Mouse (Mus musculus): ENCODE data around the gene Bcl2l11. TPM values are rescaled to one million over a fixed set of nuclear protein-coding genes. Genes with fewer than 3 reads are reported as not detected.

Gene Bcl2l11
- polyA plus RNA-seq, 1 experiment from 2014 or later = 25.0 TPM

GRCm38 (mm10) chr2:128153551-128153910 lies 27.7 kb downstream of the Bcl2l11 start:
- no peak for DNase-seq (ENCODE audit: low spot score)
- Histone ChIP-seq H3K4me1 (peaks cover 28% of the 10 kb centered on the region), H3K9me3 (replicated peaks) (no peaks in the 10 kb centered on the region), H3K4me3 (no peak overlapping the region), H3K36me3 (peaks cover 97% of the 10 kb centered on the region), H3K27ac (replicated peaks) (no peak overlapping the region), H3K27me3 (ENCODE audit: low read depth, poor library complexity, severe bottlenecking) (no peaks in the 10 kb centered on the region)
- WGBS = 81% methylated on average over 11 of the region's 11 CpGs

- Histone ChIP-seq H3K36me3 (peaks cover 97% of the 10 kb centered on the region), H3K27me3 (ENCODE audit: low read depth, poor library complexity, severe bottlenecking) (no peaks in the 10 kb centered on the region), H3K4me3 (no peak overlapping the region), H3K27ac (replicated peaks) (peak overlapping the region; percentile 34; the same call in 1 of the 2 replicates), H3K4me1 (peaks cover 28% of the 10 kb centered on the region), H3K9me3 (replicated peaks) (no peaks in the 10 kb centered on the region)
- 97% methylated on average over 13 of the region's 13 CpGs for WGBS
- DNase-seq (ENCODE audit: low spot score) = no peak
These were observed 29.7 kb downstream of the Bcl2l11 start for GRCm38 (mm10) chr2:128155412-128156066.

GRCm38 (mm10) chr2:128156067-128156462 lies 30.2 kb downstream of the Bcl2l11 start:
- peak overlapping the region; percentile 34 for H3K27ac ChIP-seq (replicated peaks)
- 89% methylated on average over 5 of the region's 5 CpGs for WGBS
- no peak for DNase-seq (ENCODE audit: low spot score)

GRCm38 (mm10) chr2:128156557-128157412 lies 30.9 kb downstream of the Bcl2l11 start:
- DNase-seq (ENCODE audit: low spot score) = no peak
- WGBS = 87% methylated on average over 12 of the region's 12 CpGs
- Histone ChIP-seq H3K4me3 (no peak overlapping the region), H3K27me3 (ENCODE audit: low read depth, poor library complexity, severe bottlenecking) (no peaks in the 10 kb centered on the region), H3K36me3 (peaks cover 93% of the 10 kb centered on the region), H3K9me3 (replicated peaks) (no peaks in the 10 kb centered on the region), H3K4me1 (peaks cover 28% of the 10 kb centered on the region), H3K27ac (replicated peaks) (peak overlapping the region; percentile 34)

More at GRCm38 (mm10) chr2:128156067-128156462, 30.2 kb downstream of the Bcl2l11 start:
- Histone ChIP-seq H3K36me3 (peaks cover 94% of the 10 kb centered on the region), H3K4me3 (no peak overlapping the region), H3K27me3 (ENCODE audit: low read depth, poor library complexity, severe bottlenecking) (no peaks in the 10 kb centered on the region), H3K9me3 (replicated peaks) (no peaks in the 10 kb centered on the region), H3K4me1 (peaks cover 28% of the 10 kb centered on the region)

GRCm38 (mm10) chr2:128158734-128159410 lies 33.0 kb downstream of the Bcl2l11 start:
- 83% methylated on average over 17 of the region's 17 CpGs for WGBS
- DNase-seq (ENCODE audit: low spot score) = no peak
- no peak overlapping the region for H3K4me3 ChIP-seq
- H3K36me3 ChIP-seq = peaks cover 78% of the 10 kb centered on the region
- H3K27ac ChIP-seq (replicated peaks) = no peak overlapping the region
- H3K27me3 ChIP-seq (ENCODE audit: low read depth, poor library complexity, severe bottlenecking) = no peaks in the 10 kb centered on the region
- no peaks in the 10 kb centered on the region for H3K9me3 ChIP-seq (replicated peaks)
- peaks cover 22% of the 10 kb centered on the region for H3K4me1 ChIP-seq

GRCm38 (mm10) chr2:128159619-128160125 lies 33.8 kb downstream of the Bcl2l11 start:
- no peak for DNase-seq (ENCODE audit: low spot score)
- Histone ChIP-seq H3K27me3 (ENCODE audit: low read depth, poor library complexity, severe bottlenecking) (no peaks in the 10 kb centered on the region), H3K27ac (replicated peaks) (no peak overlapping the region), H3K4me3 (no peak overlapping the region), H3K36me3 (peaks cover 72% of the 10 kb centered on the region), H3K9me3 (replicated peaks) (no peaks in the 10 kb centered on the region), H3K4me1 (peaks cover 22% of the 10 kb centered on the region)
- 85% methylated on average over 7 of the region's 7 CpGs for WGBS

GRCm38 (mm10) chr2:128163177-128163576 lies 37.3 kb downstream of the Bcl2l11 start:
- peaks cover 37% of the 10 kb centered on the region for H3K36me3 ChIP-seq
- H3K9me3 ChIP-seq (replicated peaks) = no peaks in the 10 kb centered on the region
- no peak overlapping the region for H3K27ac ChIP-seq (replicated peaks)
- WGBS = 88% methylated on average over 8 of the region's 8 CpGs
- H3K4me3 ChIP-seq = no peak overlapping the region
- peaks cover 7% of the 10 kb centered on the region for H3K4me1 ChIP-seq
- no peaks in the 10 kb centered on the region for H3K27me3 ChIP-seq (ENCODE audit: low read depth, poor library complexity, severe bottlenecking)
- no peak for DNase-seq (ENCODE audit: low spot score)

GRCm38 (mm10) chr2:128166623-128167423 lies 41.0 kb downstream of the Bcl2l11 start:
- 74% methylated on average over 13 of the region's 13 CpGs for WGBS
- Histone ChIP-seq H3K36me3 (peaks cover 4% of the 10 kb centered on the region), H3K4me3 (no peak overlapping the region), H3K9me3 (replicated peaks) (no peaks in the 10 kb centered on the region), H3K27ac (replicated peaks) (0 out of 2 replicates have a peak overlapping the region, but pooled peaks have one; percentile 42), H3K27me3 (ENCODE audit: low read depth, poor library complexity, severe bottlenecking) (no peaks in the 10 kb centered on the region), H3K4me1 (peaks cover 7% of the 10 kb centered on the region)
- no peak for DNase-seq (ENCODE audit: low spot score)

- WGBS = 93% methylated on average over 12 of the region's 12 CpGs
These were observed 42.1 kb downstream of the Bcl2l11 start for GRCm38 (mm10) chr2:128167930-128168329.

GRCm38 (mm10) chr2:128169486-128169885 lies 43.6 kb downstream of the Bcl2l11 start:
- Histone ChIP-seq H3K27me3 (ENCODE audit: low read depth, poor library complexity, severe bottlenecking) (no peaks in the 10 kb centered on the region), H3K9me3 (replicated peaks) (no peaks in the 10 kb centered on the region), H3K27ac (replicated peaks) (no peak overlapping the region), H3K4me3 (no peak overlapping the region), H3K4me1 (peaks cover 15% of the 10 kb centered on the region), H3K36me3 (no peaks in the 10 kb centered on the region)
- no peak for DNase-seq (ENCODE audit: low spot score)
- WGBS = 86% methylated on average over 5 of the region's 5 CpGs

More at GRCm38 (mm10) chr2:128167930-128168329, 42.1 kb downstream of the Bcl2l11 start:
- Histone ChIP-seq H3K27ac (replicated peaks) (no peak overlapping the region), H3K27me3 (ENCODE audit: low read depth, poor library complexity, severe bottlenecking) (no peaks in the 10 kb centered on the region), H3K4me3 (no peak overlapping the region), H3K36me3 (no peaks in the 10 kb centered on the region), H3K4me1 (peaks cover 7% of the 10 kb centered on the region), H3K9me3 (replicated peaks) (no peaks in the 10 kb centered on the region)
- DNase-seq (ENCODE audit: low spot score) = no peak

GRCm38 (mm10) chr2:128169972-128170371 lies 44.1 kb downstream of the Bcl2l11 start:
- no peaks in the 10 kb centered on the region for H3K9me3 ChIP-seq (replicated peaks)
- H3K27ac ChIP-seq (replicated peaks) = no peak overlapping the region
- 92% methylated on average over 11 of the region's 11 CpGs for WGBS
- H3K27me3 ChIP-seq (ENCODE audit: low read depth, poor library complexity, severe bottlenecking) = no peaks in the 10 kb centered on the region
- no peak for DNase-seq (ENCODE audit: low spot score)
- H3K4me3 ChIP-seq = no peak overlapping the region
- H3K4me1 ChIP-seq = peaks cover 19% of the 10 kb centered on the region
- H3K36me3 ChIP-seq = no peaks in the 10 kb centered on the region

- Histone ChIP-seq H3K27me3 (ENCODE audit: low read depth, poor library complexity, severe bottlenecking) (no peaks in the 10 kb centered on the region), H3K4me1 (peaks cover 23% of the 10 kb centered on the region), H3K4me3 (no peak overlapping the region), H3K27ac (replicated peaks) (no peak overlapping the region), H3K9me3 (replicated peaks) (no peaks in the 10 kb centered on the region), H3K36me3 (no peaks in the 10 kb centered on the region)
- WGBS = 92% methylated on average over 3 of the region's 3 CpGs
- DNase-seq (ENCODE audit: low spot score) = no peak
These were observed 44.8 kb downstream of the Bcl2l11 start for GRCm38 (mm10) chr2:128170614-128171013.

Measured in midbrain, embryonic 10.5 days (tissue).